Mouse (Mus musculus) liver, adult 2 months (tissue): ENCODE results near the gene Cfap126.

ENCODE experiments used
- CTCF ChIP-seq: fragments of 200-500 bp; IDR thresholded peaks from 2 replicates; pipeline ENCODE4 v1.5.1; 2011; ENCODE audit warnings: low read depth, low read length, control low read depth
- POLR2A ChIP-seq: fragments of 200-500 bp; IDR thresholded peaks from 2 replicates; pipeline ENCODE4 v1.6.1; 2011; ENCODE audit warnings: low read length, control low read depth; ENCODE audit not compliant: insufficient read depth; ENCODE audit errors: extremely low read depth

GRCm38 (mm10) chr1:171124398-171124797 is 10.7 kb downstream of the Cfap126 start:
- no peak for TF ChIP-seq POLR2A
- no peak for TF ChIP-seq CTCF
